Mouse (Mus musculus): ENCODE measurements around the gene Defb25.
"Not testable (repeated sequence)": the region's sequence is repeated elsewhere in the genome, so short reads cannot be mapped to it uniquely, and the experiment has no call there.

Gene Defb25

GRCm38 (mm10) chr2:152622953-152623352, at the start of gene Defb25:
Gene Defb25 (minus strand): TSS chr2:152623053.
- no peak for DNase-seq (ENCODE audit: low read depth, low spot score)

DNA sequence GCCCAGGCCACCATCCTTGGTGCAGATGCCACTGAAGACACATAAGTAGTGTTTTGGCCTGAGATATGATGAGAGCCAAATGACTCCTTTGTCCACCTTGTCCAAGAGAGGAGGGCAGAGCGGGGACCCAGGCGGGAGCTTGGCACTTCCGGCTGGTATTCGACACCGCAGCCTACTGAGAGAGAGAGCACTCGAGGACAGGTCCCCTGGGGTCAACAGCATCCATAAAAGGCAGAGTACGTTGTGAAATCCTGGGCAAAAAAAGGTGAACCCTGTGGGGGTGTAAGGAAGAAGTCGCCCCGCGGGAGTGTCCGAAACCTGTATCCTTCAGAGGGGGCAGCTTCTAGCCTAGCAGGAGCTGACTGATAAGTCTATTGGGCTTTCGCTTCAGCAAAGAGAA, 49.3 kb upstream of the Defb25 start:
- DNase-seq (ENCODE audit: low read depth, low spot score): no peak

DNA sequence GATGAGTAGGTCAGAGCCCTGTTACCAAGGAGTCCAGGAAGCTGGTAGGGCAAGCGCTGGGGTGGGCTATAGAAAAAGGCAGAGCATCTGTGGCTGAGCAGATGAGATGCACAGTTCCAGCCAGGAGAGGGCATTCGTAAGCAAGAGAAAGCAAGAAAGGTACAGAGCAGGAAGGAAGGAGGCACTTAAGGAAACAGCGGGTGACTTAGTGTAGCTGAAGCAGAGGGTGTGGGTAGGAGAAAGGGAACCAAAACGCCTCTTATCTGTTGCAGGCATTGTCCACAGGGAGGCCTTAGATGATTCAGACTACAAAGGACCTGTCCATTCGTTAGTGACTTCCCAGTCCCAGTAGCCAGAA, 48.8 kb upstream of the Defb25 start:
- DNase-seq (ENCODE audit: low read depth, low spot score): no peak

GRCm38 (mm10) chr2:152670983-152671641, 48.3 kb upstream of the Defb25 start:
- DNase-seq (ENCODE audit: low read depth, low spot score): no peak

GRCm38 (mm10) chr2:152669639-152670484, 47.0 kb upstream of the Defb25 start:
- DNase-seq (ENCODE audit: low read depth, low spot score): peak; percentile 72

DNA sequence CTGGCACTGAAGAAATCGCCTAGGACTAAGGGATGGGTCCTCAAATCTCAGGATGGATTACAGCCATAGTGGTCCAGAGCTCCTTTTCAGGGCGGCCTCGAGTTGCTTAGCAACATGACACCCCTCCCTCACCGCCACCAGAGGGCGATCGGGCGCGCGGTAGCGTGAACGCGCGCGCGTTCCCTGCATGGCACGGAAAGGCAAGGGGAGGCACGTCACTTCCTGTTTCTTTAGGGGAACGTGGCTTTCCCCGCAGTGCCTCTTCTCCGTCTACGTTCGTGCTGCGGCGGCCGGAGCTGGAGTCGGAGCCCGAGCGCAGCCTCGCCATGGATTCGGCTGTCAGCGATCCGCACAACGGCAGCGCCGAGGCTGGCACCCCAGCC, 46.4 kb upstream of the Defb25 start, which contains the start of gene H13:
H13 (plus strand) TSS at position 206 of the 383 bp plus-strand sequence.
- peak; percentile 98 for DNase-seq (ENCODE audit: low read depth, low spot score)

GRCm38 (mm10) chr2:152666191-152666590, 43.3 kb upstream of the Defb25 start:
- DNase-seq (ENCODE audit: low read depth, low spot score): not testable (repeated sequence)

- DNase-seq (ENCODE audit: low read depth, low spot score): no peak
Observed at GRCm38 (mm10) chr2:152661163-152661562, 38.3 kb upstream of the Defb25 start.

GRCm38 (mm10) chr2:152657398-152657797, 34.5 kb upstream of the Defb25 start:
- DNase-seq (ENCODE audit: low read depth, low spot score): no peak

DNA sequence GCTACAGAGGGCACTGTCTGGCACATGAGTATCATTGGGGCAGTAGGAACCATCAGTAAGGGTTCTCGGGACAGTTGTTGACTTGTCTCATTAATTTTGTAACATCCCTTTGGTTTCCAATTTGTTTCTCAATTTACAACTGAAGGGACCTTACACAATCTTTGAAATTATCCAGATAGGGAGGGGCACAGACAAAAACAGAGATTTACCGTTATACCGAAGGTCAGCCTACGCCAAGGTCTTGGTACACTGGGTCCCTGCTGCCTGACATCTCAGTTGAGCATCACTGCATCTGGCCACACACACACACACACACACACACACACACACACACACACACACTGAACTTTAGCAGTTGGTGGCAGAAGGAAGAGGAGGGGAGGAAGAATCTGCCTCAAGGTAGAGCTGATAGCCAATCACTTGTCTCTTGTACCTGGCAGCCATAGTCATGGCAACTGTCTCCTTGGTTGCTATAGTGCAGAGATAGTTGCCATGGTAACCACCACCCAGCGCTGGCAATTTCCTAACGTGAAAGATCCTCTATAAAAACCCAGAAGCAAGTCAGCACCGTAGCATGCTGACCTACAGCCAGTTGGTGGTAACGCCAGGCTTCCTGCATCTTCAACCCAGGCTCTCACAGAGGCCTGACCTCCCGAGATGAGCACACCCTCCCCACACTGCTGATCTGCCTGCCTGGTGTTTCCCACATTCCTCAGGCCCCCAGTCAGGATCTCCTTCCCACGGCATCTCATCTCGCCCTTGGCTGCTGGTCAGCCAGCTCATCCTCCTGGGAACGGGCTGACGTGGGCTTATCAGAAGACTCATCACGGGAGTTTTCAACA, 31.2 kb upstream of the Defb25 start:
- DNase-seq (ENCODE audit: low read depth, low spot score): no peak

GRCm38 (mm10) chr2:152652901-152653620, 30.2 kb upstream of the Defb25 start:
- DNase-seq (ENCODE audit: low read depth, low spot score): no peak

DNA sequence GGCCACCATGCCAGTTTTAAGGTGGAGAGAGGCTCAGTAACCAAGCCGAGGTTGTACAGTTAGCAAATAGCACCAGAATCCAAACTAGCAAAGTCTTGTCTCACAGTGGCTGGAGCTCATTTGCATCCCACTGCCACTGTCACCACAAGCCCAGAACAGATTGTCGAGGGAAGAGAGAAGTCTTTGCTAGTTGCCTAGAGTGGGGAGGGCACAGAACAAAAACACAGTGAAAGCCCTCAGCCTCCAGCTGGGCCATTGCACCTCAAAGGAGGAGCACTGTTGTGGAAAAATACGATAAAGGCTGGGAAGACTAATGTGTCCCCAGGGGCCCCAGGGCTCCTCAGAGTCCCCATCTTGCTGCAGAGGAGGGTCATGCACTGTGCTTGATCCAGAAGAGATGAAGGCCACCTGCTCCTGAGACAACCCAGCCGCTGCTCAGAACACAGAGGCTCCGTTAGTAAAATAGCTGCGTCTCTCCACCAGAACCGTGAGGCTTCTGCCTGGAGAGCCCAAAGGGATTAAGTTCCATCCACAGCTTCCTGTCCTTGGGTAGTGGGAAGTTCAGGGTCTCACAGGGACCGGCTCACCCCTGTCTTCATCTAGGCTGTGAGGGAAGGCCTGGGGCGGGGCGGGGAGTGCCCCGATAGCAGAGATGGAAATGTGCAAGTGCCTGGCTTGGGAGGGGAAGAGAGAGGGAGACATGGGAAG, 16.7 kb upstream of the Defb25 start:
- DNase-seq (ENCODE audit: low read depth, low spot score): no peak

GRCm38 (mm10) chr2:152638865-152639264, 16.0 kb upstream of the Defb25 start:
- no peak for DNase-seq (ENCODE audit: low read depth, low spot score)

GRCm38 (mm10) chr2:152637381-152637780, 14.5 kb upstream of the Defb25 start:
- no peak for DNase-seq (ENCODE audit: low read depth, low spot score)

DNA sequence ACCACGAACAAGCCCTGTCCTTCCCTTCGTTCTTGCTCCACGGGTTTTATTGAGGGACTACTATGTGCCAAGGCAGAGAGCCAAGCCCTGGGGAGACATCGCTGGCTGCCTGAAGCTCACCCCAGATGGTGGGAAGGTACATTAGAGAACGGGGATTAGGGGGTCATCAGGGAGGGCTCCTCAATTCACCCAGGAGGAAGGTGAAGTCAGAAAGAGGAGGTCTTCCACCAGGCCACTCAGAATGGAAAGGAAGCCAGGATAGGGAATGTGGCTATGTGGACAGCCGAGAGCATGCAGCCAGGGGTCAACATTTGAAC, 14.1 kb upstream of the Defb25 start:
- DNase-seq (ENCODE audit: low read depth, low spot score): no peak

DNA sequence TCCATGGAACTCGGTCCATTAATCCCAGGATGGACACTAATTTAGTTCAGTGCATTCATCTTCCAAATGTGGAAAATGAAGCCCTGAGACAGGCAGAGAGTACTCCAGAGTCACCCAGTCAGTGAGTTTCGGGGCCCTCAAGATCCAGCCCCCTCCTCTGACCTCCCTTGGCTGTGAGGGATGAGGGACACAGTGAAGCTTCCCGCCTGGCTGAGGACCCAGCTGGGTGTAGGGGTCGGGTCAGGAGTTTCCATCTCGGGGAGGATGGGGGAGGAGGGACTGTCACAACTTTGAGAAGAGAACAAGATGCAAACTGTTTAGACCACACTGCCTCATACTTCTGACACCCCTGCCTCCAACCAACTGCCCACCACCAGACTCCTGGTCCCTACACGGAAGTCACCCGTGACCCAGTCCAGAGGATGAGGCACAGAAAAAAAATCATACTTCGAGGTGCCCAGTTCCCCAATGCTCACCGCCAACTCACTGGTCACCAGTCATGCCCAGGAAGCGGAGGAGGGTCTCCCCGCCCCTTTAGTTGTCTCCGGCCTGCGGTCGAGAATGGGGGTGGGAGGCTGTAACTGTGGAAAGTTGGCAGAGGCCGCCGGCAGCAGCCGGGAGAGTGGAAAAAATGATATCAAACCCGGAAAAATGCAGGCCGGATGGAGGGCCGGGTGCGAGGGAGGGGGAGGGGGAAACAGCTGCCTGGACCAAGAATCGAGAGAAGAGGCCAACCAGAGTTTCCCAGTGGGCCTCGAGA, 13.6 kb upstream of the Defb25 start:
- DNase-seq (ENCODE audit: low read depth, low spot score): no peak

GRCm38 (mm10) chr2:152634311-152634710, 11.5 kb upstream of the Defb25 start:
- DNase-seq (ENCODE audit: low read depth, low spot score): no peak

DNA sequence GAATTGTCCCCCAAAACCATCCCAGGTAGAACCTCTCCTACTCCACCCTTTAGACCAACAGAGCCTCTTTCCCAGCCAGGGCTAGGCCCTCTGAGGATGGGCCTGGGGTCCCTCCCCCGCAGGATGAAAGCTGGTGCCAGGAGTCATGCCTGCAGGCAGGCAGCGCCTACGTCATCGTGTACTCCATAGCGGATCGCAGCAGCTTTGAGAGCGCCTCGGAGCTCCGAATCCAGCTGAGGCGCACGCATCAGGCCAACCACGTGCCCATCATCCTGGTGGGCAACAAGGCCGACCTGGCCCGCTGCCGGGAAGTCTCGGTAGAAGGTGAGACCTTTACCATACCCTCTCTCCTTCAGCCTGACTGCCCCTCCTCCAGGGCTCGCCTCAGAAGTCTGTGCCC, 10.5 kb upstream of the Defb25 start:
- no peak for DNase-seq (ENCODE audit: low read depth, low spot score)

DNA sequence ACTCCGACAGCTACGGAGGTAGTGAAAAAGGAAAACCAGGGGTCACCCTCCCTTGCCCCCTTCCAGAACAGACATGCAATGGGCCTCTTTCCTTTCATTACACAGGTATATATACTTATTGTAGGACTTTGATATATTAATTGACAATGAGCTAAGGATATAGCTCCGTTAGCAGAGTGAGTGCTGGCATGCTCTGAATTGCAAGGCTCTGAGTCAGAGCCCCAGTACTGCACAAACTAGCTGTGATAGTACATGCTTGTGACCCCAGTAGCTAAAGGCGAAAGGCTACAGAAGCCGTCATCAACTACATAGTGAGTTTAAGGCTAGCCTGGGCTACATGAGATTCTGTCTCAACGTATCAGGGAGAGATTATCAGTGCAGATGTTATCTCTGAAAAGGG, 7.1 kb upstream of the Defb25 start:
- no peak for DNase-seq (ENCODE audit: low read depth, low spot score)

GRCm38 (mm10) chr2:152629239-152629638, 6.4 kb upstream of the Defb25 start:
- no peak for DNase-seq (ENCODE audit: low read depth, low spot score)
